Mouse (Mus musculus): Measurements from ENCODE around the gene Gsk3a.

- no peak for TF ChIP-seq CTCF (IDR thresholded peaks at IDR 0.05; ENCODE audit: low read depth)
- no peak for TF ChIP-seq EP300 (IDR thresholded peaks at IDR 0.05; ENCODE audit: low read depth)
Measured at GRCm38 (mm10) chr7:25230690-25231285, 6.9 kb downstream of the Gsk3a start.
